Mouse (Mus musculus) lung, adult 2 months (tissue): Measurements from ENCODE around the gene Sh3kbp1.

Experiments
- CTCF ChIP-seq: fragments of 200-500 bp; IDR thresholded peaks from 2 replicates; pipeline ENCODE4 v1.5.1; 2011; ENCODE audit warnings: mild to moderate bottlenecking, low read length, control low read depth; ENCODE audit not compliant: insufficient read depth
- POLR2A ChIP-seq: fragments of 200-500 bp; IDR thresholded peaks from 2 replicates; pipeline ENCODE4 v1.6.1; 2011; ENCODE audit warnings: low read depth, mild to moderate bottlenecking, control low read depth, low read length, borderline replicate concordance; ENCODE audit errors: extremely low read depth

DNA sequence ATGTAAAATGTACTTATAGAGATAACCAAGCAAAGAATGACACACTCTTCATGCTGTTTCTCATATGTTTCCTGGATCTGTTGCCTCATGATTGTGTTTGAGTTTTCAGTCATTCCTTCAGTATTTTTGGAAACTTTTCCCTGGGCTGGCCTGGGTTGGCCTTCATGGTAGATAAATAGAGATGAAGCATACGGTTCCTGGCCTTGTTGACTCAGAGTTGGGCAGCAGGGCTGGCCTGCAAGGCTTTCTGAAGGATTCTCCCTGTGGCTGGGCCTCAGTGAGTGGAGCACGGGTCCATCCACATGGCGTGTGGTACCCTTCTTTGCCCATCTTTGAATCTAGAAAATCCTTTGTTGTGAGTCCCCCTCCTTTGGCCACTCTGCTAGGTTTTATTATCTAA is 276.3 kb downstream of the Sh3kbp1 start:
- no peak for TF ChIP-seq POLR2A
- TF ChIP-seq CTCF = no peak
